Mouse (Mus musculus) layer of hippocampus, postnatal 10 days (tissue): Measurements from ENCODE around the gene Wnt16. TPM values are rescaled to one million over a fixed set of nuclear protein-coding genes. Genes with fewer than 3 reads are reported as not detected.
"Not testable (repeated sequence)": the region's sequence is repeated elsewhere in the genome, so short reads cannot be mapped to it uniquely, and the experiment has no call there.

Experiments
- DNase-seq, 2 experiments: peaks; one replicate each; pipeline ENCODE4 v3.0.0; 2021; ENCODE audit warnings: low spot score in 2 of 2
- long read RNA-seq: library from polyadenylated mRNA; stranded (forward); transcript quantifications from one replicate; pipeline ENCODE4 v2.0.0, GENCODE M21; 2023
- total RNA-seq, 2 experiments: library from RNA; stranded (reverse); gene quantifications; 2 replicates each; pipeline ENCODE4 v1.2.3; 2021

Wnt16 gene
- under 1 TPM; 0.60 to 0.64 TPM for total RNA-seq
- long read RNA-seq = 0 reads

DNA sequence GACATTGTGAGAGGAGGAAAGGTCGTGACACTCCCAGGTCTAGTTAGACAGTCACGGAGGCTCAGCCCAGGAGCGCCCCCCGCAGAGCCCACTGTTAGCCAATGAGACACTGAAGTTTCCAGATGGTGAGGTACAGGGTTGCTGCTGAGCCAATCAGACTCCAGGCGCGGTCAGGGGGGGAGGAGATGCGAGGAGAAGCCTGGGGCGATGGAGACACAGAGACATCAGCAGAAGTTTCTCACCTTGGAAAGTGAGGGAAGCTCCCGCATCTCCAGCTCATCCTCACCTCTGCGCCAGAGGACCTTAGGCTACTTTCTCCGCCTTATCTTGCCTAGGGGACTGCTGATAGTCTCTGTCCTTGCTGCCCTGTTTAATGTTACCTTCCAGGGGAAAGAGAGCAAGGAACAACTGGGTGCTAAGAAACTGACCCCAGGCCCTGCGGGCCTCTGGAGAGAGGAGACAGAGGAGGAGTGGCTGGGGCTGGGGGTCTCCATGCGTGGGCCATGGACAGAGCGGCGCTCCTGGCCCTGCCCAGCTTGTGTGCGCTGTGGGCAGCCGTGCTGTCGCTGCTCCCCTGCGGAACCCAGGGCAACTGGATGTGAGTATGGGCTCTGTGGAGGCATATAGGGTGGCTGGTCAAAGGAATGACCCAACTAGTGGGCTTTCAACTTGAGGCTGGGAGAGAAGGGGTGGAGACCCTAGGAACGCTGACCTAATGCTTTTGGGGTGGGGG is at the start of gene Wnt16:
Wnt16 (plus strand) TSS at position 224 of the 733 bp plus-strand sequence.
- DNase-seq = peak in 1 of 2 experiments; percentile 19

DNA sequence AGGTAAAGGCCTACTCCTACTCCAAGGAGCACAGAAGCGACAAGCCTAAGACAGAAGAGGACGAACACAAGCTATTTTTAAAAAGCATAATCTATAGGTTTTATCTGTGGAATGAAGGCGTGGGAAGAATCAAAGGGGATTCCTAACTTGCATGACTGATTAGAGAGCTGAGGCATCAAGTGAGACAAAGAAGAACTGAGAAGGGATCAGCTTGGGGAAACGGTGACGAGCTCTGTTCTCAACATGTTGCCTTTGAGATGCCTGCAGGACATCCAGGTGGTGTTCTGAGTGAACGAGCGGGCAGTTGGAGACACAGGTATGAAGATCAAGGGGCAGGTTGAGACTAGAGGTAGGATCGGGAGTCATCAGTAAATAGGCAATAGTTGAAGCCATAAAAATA is 44.7 kb upstream of the Wnt16 start:
- no peak for DNase-seq

DNA sequence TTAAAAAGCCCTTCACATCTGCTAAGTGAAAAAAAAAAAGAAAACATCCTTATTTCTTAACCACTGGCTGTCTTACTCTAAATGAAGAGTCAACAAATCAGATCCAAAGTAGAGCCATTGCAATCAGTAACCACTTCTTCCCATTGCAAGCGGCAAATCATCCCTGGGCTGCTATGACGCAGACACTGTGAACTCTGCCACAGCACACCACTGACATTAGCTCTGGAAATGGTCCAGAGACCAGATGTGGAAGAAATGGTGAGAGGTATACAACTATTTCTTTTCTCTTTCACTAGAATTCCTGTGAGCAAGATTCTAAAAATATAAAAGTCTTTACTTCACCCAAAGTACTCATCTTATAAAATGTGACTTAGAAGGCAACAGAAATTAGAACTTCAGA is 41.3 kb upstream of the Wnt16 start:
- DNase-seq = no peak

DNA sequence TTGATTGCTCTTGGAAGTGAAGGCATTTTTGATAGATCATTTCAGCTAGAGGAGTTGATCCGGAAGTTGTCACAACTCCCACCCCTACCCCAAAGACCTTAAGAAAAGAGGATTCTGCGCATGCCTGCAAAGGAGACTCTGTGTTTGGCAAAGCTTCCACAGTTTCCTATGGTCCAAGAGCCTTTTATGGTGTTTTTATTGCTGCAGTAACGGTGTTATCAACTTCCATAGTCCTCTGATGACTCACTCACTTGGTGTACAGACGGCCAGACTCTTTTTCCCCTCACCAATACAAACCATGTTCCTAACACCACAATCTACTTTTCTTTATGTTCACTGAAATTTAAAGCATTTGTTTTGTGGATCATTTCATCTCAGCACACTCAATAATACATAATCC is 29.2 kb upstream of the Wnt16 start:
- DNase-seq = no peak

DNA sequence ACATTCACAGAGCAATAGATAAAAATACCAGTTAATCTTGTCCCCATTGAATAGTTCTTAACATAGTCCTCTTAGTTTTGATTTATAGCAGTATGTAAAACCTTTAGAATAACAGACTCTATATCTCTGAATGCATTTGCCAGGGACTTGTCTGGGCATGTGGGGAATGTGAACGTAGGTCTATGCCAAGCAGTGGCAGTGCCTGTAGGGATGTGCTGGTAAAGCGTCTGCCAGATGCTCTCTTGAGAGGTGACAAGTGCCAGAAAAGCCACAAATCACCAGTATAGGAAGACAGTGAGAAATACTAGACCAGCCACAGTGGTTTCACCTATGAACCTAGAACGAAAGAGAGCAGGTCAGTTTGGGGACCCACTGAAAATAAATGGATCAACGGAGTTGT is 25.5 kb upstream of the Wnt16 start:
- DNase-seq = no peak

DNA sequence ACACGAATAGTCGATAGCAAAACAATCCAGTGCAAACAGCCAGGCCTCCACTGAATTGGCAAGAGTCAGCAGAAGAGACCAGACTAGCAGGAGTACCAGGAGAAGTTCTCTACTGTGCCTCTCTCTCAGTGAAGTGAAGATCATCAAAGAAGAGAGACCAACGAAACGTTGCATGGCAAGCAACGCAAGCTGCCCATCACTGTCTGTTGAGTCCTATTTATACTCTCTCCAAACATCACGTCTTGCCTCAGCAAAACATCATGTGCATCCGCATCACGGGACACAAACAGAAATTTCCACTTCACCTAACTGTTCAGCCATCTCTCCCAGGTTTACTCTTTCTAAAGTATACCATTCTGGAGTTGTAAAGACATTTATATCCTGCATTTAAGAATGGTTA is 23.9 kb upstream of the Wnt16 start:
- DNase-seq = not testable (repeated sequence)

DNA sequence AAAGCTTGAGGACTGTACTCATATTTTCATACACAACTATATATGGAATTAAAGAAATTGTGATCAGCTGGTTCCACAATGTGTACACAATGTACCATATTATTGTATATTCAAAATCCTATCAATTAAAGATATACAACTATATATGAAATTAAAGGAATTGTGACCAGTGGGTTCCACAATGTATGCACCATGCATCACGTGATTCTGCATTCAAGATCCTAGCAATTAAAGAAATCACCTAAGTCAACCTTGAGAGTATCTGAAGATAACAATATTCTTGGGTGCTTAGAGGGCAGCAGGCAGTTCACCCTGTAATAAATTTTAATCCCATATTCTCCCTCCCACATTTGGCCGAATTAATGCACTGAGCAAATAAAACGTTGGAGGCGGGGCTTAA is 22.0 kb upstream of the Wnt16 start:
- DNase-seq = no peak

DNA sequence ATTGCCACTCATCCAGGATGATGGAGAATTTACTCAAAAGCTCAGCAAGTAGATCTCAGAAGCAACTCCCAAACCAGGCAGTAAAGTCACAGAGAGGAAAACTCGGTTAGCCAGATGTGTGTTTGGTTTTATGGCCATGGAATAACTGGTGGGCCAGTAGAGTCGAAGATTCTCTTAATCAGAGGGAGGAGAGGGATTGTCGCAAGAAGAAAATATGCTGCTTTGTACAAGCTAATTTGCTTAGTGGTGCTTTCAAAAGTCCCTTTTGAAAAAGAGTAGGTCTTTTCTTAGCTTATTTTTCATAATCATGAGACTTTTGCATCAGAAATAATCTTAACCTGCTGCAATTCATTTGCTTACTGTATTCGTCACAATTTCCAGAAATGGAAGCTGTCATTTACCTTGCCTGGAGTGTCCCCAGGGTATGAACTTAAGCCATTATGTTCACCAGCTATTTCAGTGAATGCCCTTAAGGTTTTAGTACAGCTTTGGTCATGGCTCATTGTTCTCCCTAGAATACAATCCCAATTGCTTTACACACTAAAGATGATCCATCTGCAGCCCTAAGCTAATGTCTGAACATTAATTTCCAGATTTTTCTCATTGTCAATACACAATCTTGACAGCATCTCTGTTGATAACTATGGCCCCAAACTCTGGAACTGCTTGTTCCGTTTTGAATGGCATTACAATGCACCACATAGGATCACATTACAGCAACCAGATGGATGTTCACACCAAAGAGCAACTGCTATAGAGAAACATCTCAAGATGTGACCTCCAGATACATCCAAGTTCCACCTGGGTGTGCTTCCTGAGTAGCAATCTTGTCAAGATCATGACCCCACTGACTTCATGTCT is 20.0 kb upstream of the Wnt16 start:
- DNase-seq = no peak

DNA sequence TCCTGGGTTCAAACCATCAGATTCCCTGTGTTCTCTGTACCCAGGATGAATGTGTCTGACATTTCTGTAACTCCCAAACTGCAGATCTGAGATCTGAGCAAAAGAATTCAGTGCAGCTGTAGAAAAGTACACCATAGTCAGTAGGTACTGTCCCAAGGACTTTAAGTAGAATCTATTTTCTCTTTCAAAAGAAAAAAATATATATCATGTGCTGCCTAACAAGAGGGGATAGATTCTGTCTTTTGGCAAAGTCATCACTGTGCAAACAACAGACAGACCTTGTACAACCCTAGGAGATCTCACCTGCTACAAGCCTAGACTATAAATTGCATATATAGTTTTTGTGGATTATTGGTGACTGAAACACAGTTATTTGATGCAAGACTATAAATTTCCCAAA is 19.4 kb upstream of the Wnt16 start:
- no peak for DNase-seq

DNA sequence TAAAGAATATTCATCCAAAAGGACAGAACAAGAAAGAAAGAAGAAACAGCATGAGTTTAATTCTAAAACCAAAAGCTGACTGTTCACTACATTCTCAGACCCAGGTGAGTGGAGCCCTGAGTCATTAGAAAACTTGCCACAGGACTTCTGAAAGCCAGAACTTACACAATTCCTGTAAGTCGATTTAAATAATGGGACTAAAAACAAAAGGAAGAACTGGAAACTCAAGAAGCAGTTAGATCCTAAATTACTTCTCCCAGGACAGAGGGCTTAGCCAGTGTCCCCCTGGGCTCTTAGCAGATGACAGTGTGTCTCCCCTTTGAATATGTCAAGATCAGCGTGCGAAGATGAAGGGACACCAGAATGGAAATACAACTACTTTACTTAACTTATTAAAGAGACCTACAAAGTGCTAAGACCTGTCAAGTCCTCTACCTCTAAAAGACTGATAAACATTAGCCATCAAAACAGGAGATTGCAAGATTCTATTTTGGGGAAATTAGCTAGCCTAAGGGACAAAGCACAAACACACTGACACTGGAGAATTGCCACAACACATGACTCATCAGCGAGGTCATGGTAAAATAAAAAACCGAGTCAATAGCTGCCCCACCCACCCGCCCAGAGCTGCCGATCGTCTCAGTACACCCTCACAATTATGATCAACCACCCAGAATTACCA is 18.0 kb upstream of the Wnt16 start:
- DNase-seq = no peak

DNA sequence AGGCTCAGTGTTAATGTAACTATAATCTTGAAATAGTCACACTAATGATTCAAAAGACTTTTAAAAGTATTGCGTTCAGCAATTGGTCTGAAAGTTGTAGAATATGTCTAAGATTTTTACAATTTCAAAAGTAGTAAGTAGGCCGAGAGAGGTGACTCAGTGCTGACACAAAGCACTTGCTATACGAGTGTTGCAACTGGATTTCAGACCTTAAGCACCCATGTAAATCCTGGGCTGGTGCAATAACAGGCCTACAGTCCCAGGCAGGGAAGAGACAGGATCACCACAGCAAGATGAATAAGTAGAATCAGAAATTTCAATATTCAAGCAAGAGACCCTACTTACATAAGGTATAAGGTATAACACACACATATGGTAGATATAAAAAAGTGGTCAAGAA is 10.1 kb upstream of the Wnt16 start:
- DNase-seq = no peak

DNA sequence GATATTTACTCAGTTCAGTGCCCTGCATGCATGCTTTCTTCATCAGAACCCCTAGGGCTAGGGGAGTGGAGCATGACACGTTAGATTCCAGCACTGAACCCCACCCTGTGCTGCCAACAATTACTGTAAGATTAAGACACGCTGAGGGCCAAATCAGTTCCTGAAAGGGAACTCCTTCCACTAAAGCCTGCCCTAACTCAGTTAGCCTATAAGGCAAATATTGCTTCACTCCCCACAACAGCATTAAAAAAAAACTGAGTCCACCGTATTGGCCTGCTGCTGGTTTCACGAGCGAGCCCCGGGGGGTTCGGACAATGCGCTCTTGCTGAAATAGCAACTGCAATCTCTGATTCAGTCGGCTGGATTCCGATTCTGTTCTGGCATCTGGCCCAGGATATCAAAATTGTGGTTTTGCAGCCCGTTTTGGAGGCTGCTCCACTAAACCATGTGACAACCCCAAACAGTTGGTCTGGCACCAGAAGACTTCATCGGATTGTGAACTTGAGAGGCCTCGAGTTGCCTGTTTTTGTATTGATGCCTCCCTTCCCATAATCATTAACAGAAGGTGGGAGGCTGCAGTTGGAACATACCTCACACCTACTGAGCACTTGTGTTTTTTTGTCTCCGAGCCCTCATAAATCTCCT is 7.7 kb upstream of the Wnt16 start:
- DNase-seq = peak; percentile 53 to 66

DNA sequence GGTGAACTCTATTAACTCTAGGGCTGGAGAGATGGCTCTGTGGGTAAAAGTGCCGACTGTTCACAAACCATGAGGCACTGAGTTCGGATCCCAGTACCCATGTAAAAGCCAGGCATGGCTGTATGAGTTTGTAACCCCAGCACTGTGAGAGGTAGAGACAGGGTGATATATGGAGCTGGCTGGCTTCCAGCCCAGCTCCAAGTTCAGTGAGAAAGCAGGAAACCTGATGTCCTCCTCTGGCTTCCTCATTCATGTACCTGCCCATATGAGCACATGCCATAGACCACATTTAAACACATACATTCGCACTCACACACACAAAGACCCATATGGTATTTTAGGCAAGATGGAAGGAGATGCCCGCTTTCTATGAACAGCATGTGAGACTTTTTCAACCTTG is 5.6 kb upstream of the Wnt16 start:
- DNase-seq = no peak

DNA sequence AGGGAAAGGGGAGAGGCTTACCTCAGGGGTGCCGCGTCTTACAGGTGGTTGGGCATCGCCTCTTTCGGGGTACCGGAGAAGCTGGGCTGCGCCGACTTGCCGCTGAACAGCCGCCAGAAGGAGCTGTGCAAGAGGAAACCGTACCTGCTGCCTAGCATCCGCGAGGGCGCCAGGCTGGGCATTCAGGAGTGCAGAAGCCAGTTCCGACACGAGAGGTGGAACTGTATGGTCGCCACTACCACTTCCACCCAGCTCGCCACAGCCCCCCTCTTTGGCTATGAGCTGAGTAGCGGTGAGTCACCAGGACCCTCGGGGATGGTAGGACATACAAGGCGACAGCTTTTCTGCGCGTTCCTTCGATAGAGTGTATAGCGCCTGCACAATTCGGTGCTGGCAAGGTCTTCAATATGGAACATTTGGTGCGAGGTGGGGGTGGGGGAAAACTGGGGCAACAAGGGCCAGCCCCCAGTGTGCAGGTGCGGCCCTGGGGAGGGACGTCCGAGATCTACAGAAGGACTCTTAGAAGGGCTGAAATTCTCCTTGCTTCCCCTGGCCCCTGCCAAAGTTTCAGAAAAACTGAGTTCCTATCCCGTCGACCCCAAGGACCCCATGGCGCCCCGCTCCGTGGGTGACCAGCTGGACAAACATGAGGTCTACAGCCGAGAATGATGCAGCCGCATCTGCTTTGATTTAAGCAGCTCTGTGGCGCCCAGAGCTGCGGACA is 872 bp downstream of the Wnt16 start:
- DNase-seq = peak; percentile 17 to 33

DNA sequence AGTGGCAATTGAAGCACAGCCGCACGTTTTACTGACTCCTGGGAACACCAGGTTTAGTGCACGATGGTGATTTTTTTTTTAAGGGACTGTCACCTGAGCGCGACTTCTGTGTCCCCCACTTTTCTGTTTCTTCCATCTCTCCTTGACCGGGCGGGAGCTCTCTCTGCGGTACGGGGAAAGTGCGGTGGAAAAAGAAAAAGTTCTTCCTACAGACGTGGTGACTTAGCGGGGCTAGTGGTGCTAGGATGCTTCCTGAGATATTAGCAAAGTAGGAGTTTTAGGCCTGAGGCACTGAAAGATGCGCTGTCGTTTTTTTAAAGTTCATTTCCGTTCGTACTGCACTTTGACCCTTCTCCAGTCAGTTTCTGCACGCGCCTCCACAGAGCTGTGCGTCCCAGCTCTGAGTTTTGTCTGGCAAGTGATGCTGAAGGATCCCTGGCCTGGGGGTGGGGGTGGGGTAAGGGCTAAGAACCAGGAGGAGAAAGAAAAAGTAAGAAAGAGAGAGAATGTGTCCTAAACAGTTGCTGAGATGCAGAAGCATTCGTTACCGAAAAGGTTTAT is 1.5 kb downstream of the Wnt16 start:
- no peak for DNase-seq

DNA sequence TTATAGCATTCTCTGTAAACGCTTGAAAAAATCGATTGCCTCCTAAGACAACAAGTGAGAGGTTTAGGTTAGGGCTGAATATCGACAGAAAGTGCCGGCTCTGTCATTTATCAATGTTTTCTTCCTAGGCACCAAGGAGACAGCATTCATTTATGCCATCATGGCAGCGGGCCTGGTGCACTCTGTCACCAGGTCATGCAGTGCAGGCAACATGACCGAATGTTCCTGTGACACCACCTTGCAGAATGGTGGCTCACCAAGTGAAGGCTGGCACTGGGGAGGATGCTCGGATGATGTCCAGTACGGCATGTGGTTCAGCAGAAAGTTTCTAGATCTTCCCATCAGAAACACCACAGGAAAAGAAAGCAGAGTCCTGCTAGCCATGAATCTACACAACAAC is 2.8 kb downstream of the Wnt16 start:
- DNase-seq = no peak

DNA sequence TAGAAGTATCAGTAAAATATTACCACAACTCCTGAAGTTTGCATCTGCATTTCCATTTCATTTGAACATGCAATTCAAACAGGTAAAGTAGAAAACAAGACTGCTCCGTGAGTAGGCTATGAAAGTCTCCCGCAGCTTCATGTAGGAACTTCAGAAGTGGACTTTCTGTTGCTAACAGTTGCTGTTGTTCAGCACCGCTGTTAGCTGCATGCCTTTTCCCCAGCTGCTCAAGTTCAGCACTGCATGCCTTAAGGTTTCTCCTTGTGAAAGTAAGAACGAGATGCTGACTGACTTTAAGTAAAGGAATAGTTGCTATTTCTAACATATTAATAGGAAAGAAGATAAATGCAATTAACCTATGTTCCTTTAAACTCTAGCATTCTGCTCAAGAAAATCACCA is 4.0 kb downstream of the Wnt16 start:
- DNase-seq = no peak

DNA sequence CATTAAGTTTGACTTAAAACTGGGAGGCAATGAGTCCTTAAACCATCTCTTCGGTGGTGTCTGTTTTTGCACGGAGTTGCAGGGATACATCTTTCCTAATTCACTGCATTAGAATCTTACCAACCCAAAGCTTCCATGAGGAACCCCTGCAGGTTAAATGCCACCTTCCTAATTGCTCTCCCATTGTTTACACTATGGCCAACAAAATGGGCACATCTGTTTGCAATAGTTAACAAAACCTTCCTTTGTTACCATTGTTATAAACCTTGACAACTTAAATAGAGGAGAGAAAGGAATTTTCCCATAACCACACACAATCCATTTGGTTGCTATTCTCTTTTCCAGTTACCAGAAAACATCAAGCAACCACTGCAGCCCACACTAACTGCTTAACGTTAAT is 5.9 kb downstream of the Wnt16 start:
- no peak for DNase-seq

DNA sequence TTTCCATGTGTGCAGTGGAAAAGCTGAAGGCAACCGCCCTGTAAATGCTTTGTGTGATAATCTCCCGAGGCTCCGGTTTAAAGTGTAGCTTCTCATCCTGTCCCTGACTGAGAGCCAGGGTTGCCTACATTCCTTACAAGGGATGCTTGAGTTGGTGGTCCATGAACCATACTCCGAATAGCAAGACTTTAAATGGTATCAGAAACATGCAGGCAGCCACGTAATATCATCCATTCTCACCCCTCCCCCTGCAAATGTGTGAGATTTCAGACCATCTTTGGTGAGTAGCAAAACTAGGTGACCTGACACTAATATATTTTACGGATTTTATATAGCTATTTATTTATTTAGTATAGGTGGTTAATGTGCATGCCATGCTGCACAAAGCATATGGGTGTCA is 9.0 kb downstream of the Wnt16 start:
- DNase-seq = no peak

DNA sequence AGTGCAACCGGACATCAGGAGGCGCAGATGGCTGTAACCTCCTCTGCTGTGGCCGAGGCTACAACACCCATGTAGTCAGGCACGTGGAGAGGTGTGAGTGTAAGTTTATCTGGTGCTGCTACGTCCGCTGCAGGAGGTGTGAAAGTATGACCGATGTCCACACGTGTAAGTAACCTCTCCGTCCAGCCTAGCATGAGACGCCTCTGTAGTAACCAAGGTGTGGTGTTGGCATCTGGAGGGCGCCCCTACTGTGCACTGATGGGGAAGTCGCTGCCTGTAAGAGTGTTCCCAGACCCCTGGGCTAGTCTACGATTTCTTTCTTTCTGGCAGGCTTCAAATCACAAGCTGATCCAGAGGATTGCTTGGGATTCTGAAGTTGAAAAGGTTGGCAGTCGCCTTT is 10.0 kb downstream of the Wnt16 start:
- DNase-seq = no peak
